Mouse (Mus musculus): Measurements from ENCODE around the gene Olfr1160.

DNA sequence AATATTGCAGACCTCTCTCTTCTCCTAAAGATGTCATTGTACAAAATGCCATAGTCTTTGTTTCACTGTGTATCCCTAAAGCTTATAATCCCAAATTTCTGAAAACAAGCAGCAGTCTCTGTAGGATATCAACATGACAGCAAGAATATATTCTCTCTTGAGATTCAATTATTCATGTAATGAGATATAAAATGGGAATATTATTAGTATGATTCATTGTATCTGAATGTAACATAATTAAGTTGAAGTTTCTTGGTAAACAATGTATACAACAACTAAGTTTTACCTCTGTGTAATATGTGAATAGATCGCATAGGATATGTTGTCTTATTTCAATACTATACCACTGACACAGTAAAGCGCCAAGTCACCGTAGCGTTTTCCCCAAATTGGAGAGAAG lies 39.9 kb downstream of the Olfr1160 start, which contains the start of gene Olfr1157:
- TF ChIP-seq CTCF (IDR thresholded peaks at IDR 0.05; ENCODE audit: control insufficient read depth, insufficient read depth, low read length), result no peak
- TF ChIP-seq POLR2A (IDR thresholded peaks at IDR 0.05; ENCODE audit: borderline replicate concordance, control insufficient read depth, low read depth, low read length), result no peak

All from bone marrow, adult 2 months (tissue).